Mouse (Mus musculus): ENCODE measurements at regions not wholly inside any gene's neighbourhood (a gene's known extent, or its start where the extent isn't known, plus 50 kb on each side); places are given as distances from the start of the nearest gene placed in this dataset.

- no peak for DNase-seq (ENCODE audit: low read depth, low spot score)
These were observed 65.6 kb upstream of the Med13l start for GRCm38 (mm10) chr5:118494649-118495477.

- DNase-seq (ENCODE audit: low read depth, low spot score): no peak
These were observed 65.1 kb upstream of the Med13l start for GRCm38 (mm10) chr5:118495478-118495760.

GRCm38 (mm10) chr5:118501624-118502023 is 58.9 kb upstream of the Med13l start:
- peak; percentile 33 for DNase-seq (ENCODE audit: low read depth, low spot score)

GRCm38 (mm10) chr5:118502991-118503390 is 57.5 kb upstream of the Med13l start:
- no peak for DNase-seq (ENCODE audit: low read depth, low spot score)

- no peak for DNase-seq (ENCODE audit: low read depth, low spot score)
These were observed 56.3 kb upstream of the Med13l start for GRCm38 (mm10) chr5:118504170-118504569.

GRCm38 (mm10) chr5:118504926-118505325 is 55.6 kb upstream of the Med13l start:
- no peak for DNase-seq (ENCODE audit: low read depth, low spot score)

GRCm38 (mm10) chr5:118509871-118510270 is 50.6 kb upstream of the Med13l start:
- DNase-seq (ENCODE audit: low read depth, low spot score): peak; percentile 60
